Mouse (Mus musculus) heart, postnatal 36 days (tissue): ENCODE data around the gene Tmprss3. TPM values are rescaled to one million over a fixed set of nuclear protein-coding genes. Genes with fewer than 3 reads are reported as not detected.

Experiments
- DNase-seq, 2 experiments: peaks; one replicate each; pipeline ENCODE4 v3.0.0; 2021 to 2022
- intact Hi-C: fragments of 180-260 bp; cut with DNase I; formaldehyde crosslinking; loops from one replicate; pipeline ENCODE4 v1.15.1; 2025
- total RNA-seq, 2 experiments: library from RNA; stranded (reverse); gene quantifications; 2 replicates each; pipeline ENCODE4 v1.2.3; 2021

Gene Tmprss3
- total RNA-seq, 2 experiments from 2014 or later = not detected

DNA sequence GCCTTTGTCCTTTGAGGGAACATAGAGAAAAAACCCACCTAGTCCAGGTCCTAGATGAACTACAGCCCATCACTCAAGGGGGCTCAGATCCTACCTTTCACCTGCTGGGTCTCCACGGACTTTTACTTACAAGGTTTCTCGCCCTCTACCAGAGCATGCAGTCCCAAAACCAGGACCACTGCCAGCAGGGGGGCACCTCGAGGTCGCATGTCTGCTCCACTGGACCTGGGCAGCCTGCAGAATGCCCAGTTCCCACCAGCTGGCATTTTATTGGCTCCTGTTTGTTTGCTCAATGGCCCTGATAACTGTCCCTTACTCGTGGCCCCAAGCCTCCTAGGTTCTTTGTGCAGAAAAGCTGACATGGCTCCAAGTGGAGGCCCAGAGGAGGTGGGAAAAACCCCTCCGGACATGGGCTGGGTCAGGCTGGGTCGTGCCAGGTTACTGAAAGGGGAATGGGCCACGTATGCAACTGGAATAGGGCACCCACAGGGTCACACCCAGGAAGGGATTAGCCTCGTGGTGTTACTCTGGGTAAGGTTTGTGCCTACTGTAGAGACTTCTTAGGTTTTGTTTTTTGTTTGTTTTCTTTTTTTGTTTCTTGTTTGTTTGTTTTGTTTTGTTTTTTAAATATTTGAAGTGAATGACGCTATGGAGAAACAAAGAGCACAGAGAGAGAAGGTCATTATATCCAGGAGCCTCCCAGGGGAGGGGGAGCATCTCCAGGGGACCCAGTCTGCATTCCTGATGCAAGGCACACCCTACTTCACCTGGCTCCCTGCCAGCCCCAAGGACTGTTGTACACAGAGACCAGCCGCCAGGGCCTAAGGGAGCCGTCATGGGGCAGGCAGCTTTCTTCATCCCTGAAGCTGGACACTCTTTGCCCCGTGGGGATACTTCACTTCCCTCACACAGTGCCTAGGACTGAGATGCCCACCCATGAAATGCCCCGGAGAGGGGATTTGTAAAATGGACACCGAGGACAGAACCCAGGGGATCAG, 54.4 kb downstream of the Tmprss3 start, which contains the start of gene Tff2:
TSS of gene Tff2 (minus strand) at position 243 of the 998 bp plus-strand sequence.
- intact Hi-C loops = no loop called here
- no peak for DNase-seq

DNA sequence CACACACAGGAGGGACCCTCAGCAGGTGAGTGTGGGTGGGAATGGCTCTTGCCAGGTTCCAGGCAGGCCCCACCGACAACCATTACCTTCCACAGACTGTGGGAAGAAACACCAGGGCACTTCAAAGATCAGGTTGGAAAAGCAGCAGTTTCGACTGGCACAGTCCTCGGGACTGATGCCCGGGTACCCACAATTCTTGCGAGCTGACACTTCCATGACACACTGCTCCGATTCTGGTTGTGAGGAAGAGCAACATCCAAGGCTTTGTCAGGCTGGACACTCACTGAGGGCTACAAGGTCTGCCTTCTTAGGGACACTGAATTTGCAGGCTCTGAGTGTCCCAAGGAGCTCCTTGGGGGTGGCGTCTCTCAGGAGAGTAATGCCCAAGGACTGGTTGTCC, 56.7 kb downstream of the Tmprss3 start:
- intact Hi-C loops = no loop called here
- no peak for DNase-seq

DNA sequence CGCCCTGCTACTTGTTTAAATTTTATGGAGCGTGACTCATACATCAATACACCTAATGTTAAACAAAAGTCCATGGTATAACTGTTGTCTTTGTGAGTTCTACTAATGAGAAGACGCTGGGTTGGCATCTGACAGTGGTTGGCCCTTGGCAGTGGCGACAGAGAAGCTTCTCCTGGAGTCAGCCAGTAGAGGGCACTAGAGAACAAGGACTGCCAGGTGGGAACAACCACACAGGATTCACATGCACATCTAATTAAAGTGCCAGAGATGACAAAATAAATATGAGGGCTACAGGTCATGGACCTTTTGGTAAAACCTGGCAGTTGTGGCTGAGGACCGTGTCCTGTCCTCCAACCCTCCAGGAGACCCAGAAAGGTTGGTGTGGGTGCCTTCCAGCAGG, 60.4 kb downstream of the Tmprss3 start:
- intact Hi-C loops = loop anchor here (1.0 to 5.0 kb wide), 3 partner anchors 49 to 133 kb away; no protein-coding TSS in a partner anchor
- peak; percentile 51 to 56 for DNase-seq

DNA sequence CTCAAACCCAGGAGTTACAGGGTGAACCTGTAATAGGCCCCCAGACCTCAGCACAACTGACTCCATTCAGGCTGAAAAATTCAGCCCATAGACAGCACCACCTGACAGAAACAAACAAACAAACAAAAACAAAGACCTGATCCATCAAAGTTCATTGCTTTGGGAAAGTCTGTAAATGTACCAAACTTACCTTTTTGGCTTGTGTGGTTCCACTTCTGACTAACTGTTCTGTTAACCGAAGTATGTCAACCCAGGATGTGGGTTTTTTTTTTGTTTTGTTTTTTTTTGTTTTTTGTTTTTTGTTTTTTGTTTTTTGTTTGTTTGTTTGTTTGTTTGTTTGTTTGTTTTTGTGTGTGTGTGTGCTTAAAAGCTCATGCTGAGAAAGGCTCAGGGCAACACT, 62.0 kb downstream of the Tmprss3 start:
- intact Hi-C loops = loop anchor here (5.0 kb wide), 1 partner anchor 105 kb away; no protein-coding TSS in a partner anchor
- DNase-seq = no peak

DNA sequence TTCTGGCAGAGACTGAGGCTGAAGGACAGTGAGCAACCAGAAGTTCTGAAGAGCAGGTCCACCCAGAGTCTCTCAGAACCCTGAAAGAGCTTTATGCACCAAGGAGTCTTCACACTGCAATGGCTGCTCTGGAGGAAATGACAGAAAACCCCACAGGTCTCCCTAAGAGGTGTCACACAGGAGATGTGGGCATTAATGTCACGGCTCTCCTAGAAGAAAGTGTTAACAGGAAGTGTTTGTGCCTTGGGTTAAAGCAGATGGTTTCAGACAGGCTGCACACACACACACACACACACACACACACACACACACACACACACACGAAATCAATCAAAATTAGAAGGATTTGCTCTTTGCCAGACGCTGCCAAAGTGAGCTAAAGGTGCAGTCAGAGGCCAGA, 62.5 kb downstream of the Tmprss3 start:
- intact Hi-C loops = loop anchor here (5.0 kb wide), 1 partner anchor 106 kb away; no protein-coding TSS in a partner anchor
- DNase-seq = no peak

DNA sequence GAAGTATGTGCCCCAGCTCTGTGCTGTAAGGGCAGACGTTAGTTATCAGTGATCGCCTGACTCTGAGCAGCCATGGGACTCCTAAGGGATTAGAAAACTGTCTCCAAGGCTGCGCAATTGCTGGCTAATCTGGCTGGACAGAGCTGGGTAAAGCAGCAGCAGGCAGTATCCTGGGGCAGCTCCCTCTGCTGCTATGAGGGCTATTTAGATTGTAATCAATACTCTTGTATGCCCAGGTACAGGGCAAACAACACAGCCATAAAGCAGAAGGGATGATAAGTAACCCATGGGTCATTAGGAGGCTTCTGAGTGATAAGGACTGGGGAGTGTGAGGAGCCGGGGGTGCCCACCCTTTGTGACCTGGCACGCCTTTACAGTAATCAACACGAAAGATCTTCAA, 63.9 kb downstream of the Tmprss3 start:
- no peak for DNase-seq
- intact Hi-C loops = loop anchor here (5.0 kb wide), 1 partner anchor 107 kb away; no protein-coding TSS in a partner anchor

DNA sequence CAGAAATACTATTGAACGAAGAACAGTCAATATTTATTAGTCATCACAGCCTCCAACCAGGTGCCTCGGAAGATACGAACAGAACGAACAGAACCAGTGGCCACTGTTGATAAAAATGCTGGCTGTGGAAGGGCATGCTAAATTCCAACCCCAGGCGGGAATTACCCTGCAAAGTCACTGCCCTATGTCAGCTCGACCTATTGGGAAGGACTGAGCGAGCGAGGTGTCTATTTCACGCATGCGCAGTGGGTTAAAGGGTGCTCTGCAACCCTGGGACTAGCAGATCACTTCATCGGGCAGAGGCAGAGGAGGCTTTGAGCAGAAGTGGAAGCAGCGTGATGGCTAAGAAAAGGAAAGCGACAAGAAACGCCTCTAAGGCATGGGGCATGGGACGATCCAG, 65.0 kb downstream of the Tmprss3 start:
- no peak for DNase-seq
- intact Hi-C loops = no loop called here

DNA sequence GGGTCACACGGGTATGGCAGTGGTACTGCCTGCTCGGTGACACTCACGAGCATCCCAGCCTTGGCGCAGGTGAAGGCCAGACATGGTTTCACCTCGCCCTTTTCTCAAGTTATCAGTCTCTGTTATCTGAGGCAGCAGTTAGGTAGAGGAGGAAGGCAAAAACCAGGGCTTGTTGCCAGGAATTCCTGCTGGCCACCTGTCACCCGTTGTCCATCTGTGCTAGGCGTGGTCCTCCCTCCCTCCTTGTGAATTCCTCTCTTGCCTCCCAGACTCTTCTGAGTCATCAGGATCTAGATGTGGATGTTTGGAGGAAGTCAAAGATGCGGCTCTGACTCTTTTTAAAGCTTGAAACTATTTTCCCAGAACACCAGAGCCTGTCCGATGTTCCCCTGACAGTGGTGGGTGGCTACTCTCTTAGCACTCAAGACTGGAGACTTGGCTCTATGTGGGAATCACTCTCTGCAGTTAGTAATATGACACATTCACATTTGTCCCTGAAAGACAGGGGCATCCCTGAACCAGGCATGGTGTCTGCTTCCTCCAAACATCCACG, 67.4 kb downstream of the Tmprss3 start:
- no peak for DNase-seq
- intact Hi-C loops = no loop called here

DNA sequence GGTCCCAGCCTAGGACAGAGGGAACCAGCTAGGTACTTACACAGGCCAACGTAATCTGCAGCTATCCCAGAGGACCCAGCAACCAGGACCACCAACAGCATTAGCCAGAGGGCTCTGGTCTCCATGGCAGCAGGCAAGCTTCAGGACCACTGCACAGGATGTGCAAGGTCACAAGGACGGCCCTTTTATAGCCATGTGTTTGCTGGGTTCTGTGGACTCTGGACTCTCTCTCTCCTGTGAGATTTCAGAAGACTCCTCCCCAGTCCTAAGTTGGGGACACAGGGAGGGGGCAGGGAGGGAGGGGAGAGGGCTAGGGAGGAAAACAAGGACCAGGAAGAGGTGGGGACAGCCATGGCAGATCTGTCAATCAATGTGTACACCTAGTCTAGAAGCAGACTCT, 69.3 kb downstream of the Tmprss3 start, which contains the start of gene Tff3:
TSS of gene Tff3 (minus strand) at position 195 of the 400 bp plus-strand sequence.
- intact Hi-C loops = loop anchor here (10.0 kb wide), 1 partner anchor 365 kb away; no protein-coding TSS in a partner anchor
- no peak for DNase-seq

Other genes with a start within 250 kb of the Tmprss3 start
- not detected for gene Umodl1, start 244.3 kb downstream of the Tmprss3 start, total RNA-seq
- gene Abcg1, start 141.3 kb downstream of the Tmprss3 start, total RNA-seq = 1 to 10 TPM; 5.1 to 8.5 TPM
- not detected for gene Tff3, start 69.3 kb downstream of the Tmprss3 start, total RNA-seq
- not detected for gene Tff2, start 54.7 kb downstream of the Tmprss3 start, total RNA-seq
- gene Tff1, start 33.7 kb downstream of the Tmprss3 start, total RNA-seq = not detected
- not detected for gene Ubash3a, start 8.9 kb upstream of the Tmprss3 start, total RNA-seq
- gene Rsph1, start 78.4 kb upstream of the Tmprss3 start, total RNA-seq = 1 to 10 TPM; 1.0 to 1.2 TPM
- gene Slc37a1, start 87.8 kb upstream of the Tmprss3 start, total RNA-seq = 10 to 100 TPM; 11.1 to 12.5 TPM
- 1 to 10 TPM; 5.2 to 6.1 TPM for gene Pde9a, start 187.2 kb upstream of the Tmprss3 start, total RNA-seq